Mouse (Mus musculus): ENCODE measurements around the gene Slc25a18.
A peak's percentile ranks its signal among the peaks of the same experiment; 100 is the strongest.
"Not testable (repeated sequence)": the region's sequence is repeated elsewhere in the genome, so short reads cannot be mapped to it uniquely, and the experiment has no call there.

Slc25a18 gene

GRCm38 (mm10) chr6:120798905-120799304, 25.5 kb downstream of the Slc25a18 start:
- DNase-seq, result no peak

GRCm38 (mm10) chr6:120799581-120800041, 26.2 kb downstream of the Slc25a18 start:
- no peak for DNase-seq

GRCm38 (mm10) chr6:120806999-120807737, 33.8 kb downstream of the Slc25a18 start:
- DNase-seq, result no peak

GRCm38 (mm10) chr6:120807738-120808081, 34.3 kb downstream of the Slc25a18 start:
- no peak for DNase-seq

- not testable (repeated sequence) for DNase-seq
These were observed 38.6 kb downstream of the Slc25a18 start for GRCm38 (mm10) chr6:120811999-120812398.

- no peak for DNase-seq
These were observed 45.9 kb downstream of the Slc25a18 start for GRCm38 (mm10) chr6:120819294-120819693.

GRCm38 (mm10) chr6:120820144-120820543, 46.8 kb downstream of the Slc25a18 start:
- DNase-seq, result no peak

- no peak for DNase-seq
These were observed 47.6 kb downstream of the Slc25a18 start for GRCm38 (mm10) chr6:120820941-120821340.

- no peak for DNase-seq
These were observed 48.3 kb downstream of the Slc25a18 start for GRCm38 (mm10) chr6:120821715-120822114.

GRCm38 (mm10) chr6:120822307-120822928, 49.0 kb downstream of the Slc25a18 start, which contains the start of gene Atp6v1e1:
Atp6v1e1 (minus strand) TSS chr6:120822793.
- DNase-seq, result peak; percentile 90

- DNase-seq, result peak; percentile 23
These were observed 49.7 kb downstream of the Slc25a18 start for GRCm38 (mm10) chr6:120822937-120823614.

- DNase-seq, result no peak
These were observed 56.7 kb downstream of the Slc25a18 start for GRCm38 (mm10) chr6:120830056-120830455.

- DNase-seq, result no peak
These were observed 57.7 kb downstream of the Slc25a18 start for GRCm38 (mm10) chr6:120830866-120831608.

- no peak for DNase-seq
These were observed 58.7 kb downstream of the Slc25a18 start for GRCm38 (mm10) chr6:120832097-120832496.

GRCm38 (mm10) chr6:120834766-120835321, 61.5 kb downstream of the Slc25a18 start:
- DNase-seq, result no peak

GRCm38 (mm10) chr6:120835474-120836374, 62.3 kb downstream of the Slc25a18 start, which contains the start of gene Bcl2l13:
Bcl2l13 (plus strand) TSS chr6:120836212.
- DNase-seq, result peak; percentile 95

GRCm38 (mm10) chr6:120836389-120837151, 63.2 kb downstream of the Slc25a18 start:
- no peak for DNase-seq

- no peak for DNase-seq
These were observed 63.8 kb downstream of the Slc25a18 start for GRCm38 (mm10) chr6:120837152-120837530.

GRCm38 (mm10) chr6:120840258-120840657, 66.9 kb downstream of the Slc25a18 start:
- DNase-seq, result no peak

- no peak for DNase-seq
These were observed 68.4 kb downstream of the Slc25a18 start for GRCm38 (mm10) chr6:120841754-120842153.
